Mouse (Mus musculus) brain, embryonic 14.5 days (tissue): Measurements from ENCODE around the gene Ucp3.

Experiments
- CTCF ChIP-seq: fragments of 200-500 bp; IDR thresholded peaks from 2 replicates; pipeline ENCODE4 v1.5.1; 2012; ENCODE audit warnings: inconsistent platforms, mild to moderate bottlenecking, moderate library complexity, borderline replicate concordance; ENCODE audit not compliant: insufficient read depth, insufficient read length; ENCODE audit errors: extremely low read depth
- POLR2A ChIP-seq: fragments of 200-500 bp; IDR thresholded peaks from 2 replicates; pipeline ENCODE4 v1.6.1; 2012; ENCODE audit warnings: mild to moderate bottlenecking, inconsistent platforms, borderline replicate concordance; ENCODE audit not compliant: poor library complexity, insufficient read depth, insufficient read length, severe bottlenecking; ENCODE audit errors: extremely low read depth

GRCm38 (mm10) chr7:100484493-100484892 lies 11.7 kb downstream of the Ucp3 start:
- TF ChIP-seq POLR2A: no peak
- no peak for TF ChIP-seq CTCF
